Mouse (Mus musculus) right cerebral cortex, postnatal 10 days (tissue): ENCODE results near the gene Ube3a.
A peak's percentile ranks its signal among the peaks of the same experiment; 100 is the strongest.

Experiments
- DNase-seq, 2 experiments: peaks; one replicate each; pipeline ENCODE4 v3.0.0; 2021; ENCODE audit warnings: low spot score in 2 of 2

Gene Ube3a

DNA sequence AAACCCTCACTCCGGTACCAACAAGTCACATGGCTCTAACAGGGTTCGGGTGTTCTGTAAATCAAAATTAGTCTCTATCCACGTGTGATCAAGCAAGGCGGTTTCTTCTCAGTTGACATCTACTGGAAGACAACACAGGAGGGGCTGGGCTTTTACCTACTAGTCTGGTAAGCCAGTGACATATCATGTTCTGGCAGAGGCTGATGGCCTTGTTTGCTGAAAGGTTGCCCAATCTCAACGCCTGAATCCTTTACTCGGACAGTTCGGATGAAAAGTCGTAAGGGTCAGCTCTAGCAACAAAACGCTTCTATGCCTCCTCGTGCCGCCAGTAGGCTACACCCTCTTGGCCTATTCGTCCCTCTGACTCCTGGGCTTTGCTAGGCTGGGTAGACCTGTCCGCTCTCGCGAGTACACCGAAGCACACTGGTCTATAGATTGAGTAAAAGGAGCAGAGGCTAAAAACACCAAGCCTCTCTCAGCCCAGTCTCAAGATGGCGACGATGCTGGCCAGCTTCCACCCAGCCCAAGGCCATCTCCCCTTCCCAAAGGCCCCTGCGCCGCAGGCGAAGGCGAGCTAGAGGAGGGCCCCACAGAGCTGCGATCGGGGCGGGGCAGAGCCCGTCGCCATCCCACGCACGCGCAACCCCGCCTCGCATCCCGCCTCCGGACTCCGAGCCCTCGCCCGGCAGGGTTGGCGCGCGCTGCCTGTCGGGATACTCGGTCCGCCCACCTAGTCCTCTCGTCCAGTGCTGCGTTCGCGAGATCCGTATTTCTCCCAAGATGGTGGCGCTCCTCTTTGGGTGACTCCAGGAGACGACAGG is at the start of gene Ube3a:
Ube3a (plus strand) TSS at position 706 of the 821 bp plus-strand sequence.
- peak; percentile 99 for DNase-seq

DNA sequence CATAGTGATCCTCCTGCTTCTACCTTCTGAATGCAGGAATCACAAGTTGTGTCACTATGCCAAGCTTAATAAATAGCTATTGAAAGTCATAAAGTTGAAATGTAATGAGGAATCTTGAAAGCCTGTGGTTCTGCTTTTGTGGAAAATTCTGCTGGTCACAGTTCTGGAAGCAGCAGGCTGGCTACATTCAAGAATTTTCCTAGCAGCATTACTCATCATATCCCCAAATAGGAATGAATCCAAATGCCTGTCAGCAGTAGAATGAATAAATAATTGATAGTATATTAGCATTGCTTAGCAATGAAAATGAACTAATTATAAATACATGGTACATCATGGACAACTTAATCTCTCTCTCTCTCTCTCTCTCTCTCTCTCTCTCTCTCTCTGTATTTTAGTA is 35.7 kb upstream of the Ube3a start:
- DNase-seq, result no peak

DNA sequence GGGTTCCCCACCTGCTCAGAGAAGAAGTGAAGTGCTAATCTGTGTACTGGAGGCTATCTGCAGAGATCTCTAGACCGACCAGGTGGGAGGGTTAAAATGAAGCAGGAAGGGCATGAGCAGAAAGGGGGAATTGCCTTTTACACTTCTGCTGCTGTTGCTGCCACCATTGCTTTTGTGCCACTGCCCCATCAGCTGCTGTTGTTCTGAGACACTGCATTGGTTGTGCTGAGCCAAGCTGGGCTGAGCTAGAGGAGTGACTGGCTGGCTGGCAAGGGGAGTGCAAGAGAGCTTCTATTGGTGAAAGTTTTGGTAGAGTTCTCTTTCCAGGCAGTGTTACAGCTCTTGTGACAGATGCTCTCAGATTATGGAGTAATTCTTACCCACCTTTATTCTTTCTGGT is 13.6 kb upstream of the Ube3a start:
- DNase-seq, result no peak

DNA sequence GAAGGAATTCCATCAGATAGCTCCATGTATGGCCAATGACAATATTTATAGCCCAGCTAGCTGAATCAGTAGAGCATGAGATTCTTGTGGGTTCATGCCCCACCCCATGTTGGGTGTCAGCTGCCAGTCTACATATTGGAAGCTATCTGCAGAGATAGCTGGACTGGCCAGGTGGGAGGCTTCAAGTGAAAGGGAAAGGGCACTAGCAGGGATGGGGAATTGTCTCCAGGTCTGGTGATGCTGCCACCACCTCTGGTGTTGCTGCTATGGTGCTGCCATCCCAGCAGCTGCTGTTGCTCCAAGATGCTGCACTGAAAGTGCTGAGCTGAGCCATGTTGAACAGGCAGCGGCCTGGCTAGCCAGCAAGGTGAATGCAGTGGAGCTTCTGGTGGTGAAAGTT is 7.3 kb upstream of the Ube3a start:
- DNase-seq, result no peak

DNA sequence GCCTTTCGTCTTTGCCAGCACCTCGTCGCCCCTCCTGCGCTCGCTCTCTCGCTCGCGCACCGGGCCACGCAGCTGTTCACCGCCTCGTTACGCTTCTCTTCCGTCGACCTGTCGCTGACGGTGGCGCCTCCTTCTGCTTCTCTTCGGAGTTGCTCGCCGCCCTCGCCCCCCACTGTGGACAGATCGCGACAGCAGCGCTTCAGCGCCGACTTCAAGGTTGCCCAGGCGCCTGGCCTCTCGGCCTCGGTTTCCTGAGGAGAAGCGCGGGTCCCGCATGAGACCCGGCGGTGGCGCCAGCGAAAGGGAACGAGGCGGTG is 274 bp downstream of the Ube3a start:
- no peak for DNase-seq

DNA sequence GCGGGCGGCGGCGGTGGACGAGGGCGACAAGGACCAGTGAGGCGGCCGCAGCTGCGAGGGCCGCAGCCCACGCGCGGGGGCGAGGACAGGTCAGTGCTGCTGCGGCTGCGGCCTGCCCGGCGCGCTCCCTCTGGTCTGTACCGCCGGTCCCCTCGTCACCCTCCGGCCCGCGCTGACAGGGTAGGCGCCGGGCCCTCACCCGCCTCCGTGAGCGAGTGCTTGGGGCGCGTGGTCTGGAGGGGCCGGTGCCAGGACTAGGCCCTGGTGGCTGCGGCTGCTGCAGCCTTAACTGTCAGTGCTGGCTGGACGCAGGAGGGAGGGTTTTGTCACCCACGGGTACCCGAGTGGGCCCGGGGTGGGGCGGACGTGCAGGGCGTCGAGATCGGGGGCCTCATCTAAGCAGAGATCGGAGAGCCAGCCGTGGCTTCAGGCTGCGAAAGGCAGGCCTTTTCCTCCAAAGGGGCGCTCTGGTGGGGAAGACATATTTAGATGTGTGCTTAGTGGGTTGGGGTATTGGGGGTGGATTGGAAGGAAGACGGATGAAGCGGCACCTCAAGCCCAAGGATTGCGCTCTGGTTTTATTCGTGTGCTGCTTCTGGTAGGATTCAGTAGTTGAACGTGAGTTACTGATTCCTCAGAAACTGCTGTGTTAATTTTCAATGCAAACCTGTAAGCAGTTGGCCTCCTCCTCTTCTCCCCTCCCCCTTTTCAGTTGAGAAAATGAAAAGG is 797 bp downstream of the Ube3a start:
- DNase-seq, result peak; percentile 72 to 80

DNA sequence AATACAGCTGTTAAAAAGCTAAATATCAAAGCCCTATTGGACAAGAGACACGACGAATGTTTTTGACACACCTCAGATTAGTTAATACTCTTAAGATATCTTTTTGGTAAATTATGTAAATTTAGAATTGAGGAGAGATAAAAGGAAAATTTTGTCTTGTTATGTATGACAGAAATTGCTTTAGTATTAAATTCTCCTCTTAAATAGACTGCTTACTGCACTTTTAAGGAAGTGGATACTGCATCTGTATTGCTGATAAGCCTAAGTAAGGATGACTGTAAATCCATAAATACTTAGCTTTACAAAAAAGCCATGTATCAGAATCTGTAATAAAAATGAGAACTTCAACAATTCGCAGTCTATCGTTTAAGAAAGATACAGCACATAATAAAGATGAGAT is 1.8 kb downstream of the Ube3a start:
- no peak for DNase-seq

DNA sequence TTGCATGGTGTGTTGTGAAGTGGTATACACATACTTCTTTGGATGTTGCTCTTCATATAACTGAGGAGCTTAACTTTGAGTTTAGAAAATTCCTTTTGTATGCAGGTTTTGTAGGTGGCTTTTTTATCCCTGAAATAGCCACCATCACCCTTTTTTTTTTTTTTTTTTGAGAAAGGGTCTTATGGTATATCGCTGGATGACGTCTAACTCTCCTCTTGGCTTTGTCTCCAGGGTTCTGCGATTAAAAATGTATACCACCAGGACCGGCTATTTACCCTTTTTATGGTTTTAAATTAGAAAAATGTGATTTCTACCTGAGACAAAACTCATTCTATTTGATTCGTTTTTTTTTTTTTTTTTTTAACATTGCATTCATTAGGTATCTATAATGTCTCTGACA is 2.2 kb downstream of the Ube3a start:
- DNase-seq, result no peak

DNA sequence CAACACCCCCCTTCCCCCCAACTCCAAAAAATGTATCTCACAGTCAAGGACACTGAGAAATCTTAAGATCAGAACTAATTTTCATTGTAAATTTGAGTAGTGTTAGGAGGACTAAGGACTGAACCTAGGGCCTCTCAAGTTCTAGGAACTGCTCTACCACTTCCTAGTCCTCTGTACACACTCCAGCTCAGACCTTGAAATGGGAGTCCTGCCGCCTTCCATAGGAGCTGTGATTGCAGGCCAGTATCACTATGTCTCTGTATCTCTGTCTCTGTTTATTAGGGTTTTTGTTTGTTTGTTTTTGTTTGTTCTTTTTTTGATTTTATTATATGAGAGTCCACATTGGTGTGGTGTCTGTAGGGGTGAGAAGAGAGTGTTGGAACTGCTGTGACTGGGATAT is 3.4 kb downstream of the Ube3a start:
- no peak for DNase-seq

DNA sequence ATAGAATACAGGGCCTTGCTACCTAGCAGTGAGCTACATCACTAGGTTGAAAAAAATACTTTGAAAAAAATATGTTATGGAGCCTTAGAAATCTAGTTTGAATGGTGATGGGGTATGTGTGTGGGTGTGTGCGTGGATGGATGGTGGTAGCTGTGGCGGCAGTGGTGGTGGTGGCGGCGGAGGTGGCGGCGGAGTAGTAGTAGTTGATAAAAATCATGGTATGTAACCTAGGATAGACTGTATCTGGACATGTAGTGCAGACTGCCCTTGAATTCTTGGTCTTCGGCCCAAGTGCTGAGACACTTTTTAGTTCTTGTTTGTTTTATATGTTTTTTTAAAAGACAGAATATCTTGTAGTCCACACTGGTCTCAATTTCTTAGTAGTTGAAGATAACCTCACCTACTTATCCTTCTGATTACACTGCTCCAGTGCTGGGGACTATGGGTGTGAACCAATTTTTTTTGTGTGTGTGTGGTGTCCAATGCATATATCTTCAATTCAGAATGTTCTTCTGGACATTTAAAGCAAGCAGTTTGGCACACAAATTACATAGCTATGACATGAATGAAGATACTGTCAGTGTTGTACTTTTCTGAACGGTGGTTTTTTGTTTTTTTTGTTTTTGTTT is 6.3 kb downstream of the Ube3a start:
- no peak for DNase-seq

DNA sequence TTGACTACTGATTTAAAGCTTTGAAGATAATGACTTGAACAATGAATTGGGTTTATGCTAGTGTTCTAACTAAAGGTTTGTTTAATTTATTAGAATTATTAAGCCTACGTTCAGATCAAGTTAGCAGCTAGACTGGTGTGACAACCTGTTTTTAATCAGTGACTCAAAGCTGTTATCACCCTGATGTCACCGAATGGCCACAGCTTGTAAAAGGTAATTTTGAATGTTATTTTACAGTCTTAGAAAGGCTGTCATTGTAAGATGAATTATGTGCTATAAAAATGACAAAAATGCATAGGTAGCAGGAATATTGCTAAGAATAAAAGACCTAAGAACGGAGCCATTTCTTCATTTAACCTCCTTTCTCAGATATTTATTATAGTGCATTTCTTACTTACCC is 14.7 kb downstream of the Ube3a start:
- DNase-seq, result no peak

DNA sequence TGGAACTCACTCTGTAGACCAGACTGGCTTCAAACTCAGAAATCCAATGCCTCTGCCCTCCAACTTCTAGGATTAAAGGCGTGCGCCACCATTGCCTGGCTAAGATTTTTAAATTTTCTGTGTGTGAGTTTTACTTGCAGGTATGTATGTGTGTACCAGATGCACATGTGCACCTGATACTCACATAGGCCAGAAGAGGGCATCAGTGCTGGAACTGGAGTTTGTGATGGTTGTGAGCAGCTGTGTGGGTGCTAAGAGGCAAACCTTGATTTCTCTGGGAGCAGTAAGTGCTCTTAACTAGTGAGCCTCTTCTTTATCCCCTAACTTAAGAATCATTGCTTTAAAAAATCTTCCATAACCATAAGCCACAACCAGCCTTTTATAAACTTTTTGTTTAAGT is 17.0 kb downstream of the Ube3a start:
- DNase-seq, result no peak

DNA sequence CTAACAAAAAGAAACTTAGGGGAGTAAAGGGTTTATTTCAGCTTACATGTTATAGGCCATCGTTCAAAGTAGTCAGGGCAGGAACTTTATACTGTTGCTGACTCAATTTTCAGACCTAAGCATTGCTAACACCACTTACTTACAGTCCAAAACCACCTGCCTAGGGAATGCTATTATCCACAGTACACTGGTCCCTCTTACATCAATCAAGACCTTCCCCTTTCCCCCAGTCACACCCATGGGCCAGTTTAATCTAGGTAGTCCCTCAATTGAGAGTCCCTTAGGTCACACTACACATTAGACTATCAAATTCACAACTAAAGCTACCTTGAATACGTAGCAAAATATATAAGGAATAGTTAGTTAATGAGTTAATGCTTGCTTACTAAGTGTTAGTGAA is 24.8 kb downstream of the Ube3a start:
- no peak for DNase-seq

DNA sequence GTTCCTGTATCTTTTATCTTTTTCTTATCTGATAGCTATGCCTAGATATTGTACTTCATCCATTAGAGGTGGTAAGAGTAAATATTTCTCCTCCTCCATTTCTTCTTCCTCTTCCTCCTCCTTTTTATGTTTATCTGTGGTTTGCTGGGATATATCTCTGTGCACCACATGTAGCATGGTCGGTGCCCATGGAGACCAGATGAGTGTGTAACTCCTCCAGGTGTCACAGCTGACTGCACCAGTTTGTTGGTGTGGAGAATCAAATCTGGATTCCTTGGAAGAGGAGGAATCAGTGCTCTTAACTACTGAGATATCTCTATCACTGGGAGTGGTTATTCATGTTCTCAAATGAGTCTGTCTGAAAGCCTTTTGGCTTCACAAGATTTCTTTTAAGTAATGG is 37.0 kb downstream of the Ube3a start:
- no peak for DNase-seq

DNA sequence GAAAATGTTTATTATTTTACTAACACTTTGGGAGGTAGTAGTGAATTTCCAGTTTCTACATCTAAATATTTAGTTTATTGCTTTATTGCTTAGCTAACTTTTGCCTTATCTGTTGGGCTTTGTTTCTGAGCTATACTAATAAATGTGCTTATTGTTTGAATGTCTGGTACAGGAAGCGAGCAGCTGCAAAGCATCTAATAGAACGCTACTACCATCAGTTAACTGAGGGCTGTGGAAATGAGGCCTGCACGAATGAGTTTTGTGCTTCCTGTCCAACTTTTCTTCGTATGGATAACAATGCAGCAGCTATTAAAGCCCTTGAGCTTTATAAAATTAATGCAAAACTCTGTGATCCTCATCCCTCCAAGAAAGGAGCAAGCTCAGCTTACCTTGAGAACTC is 43.2 kb downstream of the Ube3a start:
- DNase-seq, result no peak

DNA sequence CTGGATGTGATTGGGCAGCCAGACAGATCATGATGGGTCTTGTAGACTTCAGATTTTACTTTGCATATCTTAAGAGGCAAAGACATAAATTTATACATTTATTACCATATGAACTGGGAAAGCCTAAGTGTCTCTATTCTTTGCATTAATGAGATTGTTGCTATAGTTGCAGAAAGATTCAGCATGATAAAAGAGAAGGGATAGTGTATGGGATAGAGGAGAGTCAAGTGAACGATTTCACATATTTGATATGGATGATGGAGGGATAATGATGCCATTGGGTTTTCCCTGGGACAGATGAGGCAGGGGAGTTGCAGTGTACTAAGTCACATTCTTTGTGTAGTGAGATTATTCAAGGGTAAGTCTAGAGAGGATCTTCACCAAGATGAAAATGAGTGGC is 84.0 kb downstream of the Ube3a start:
- no peak for DNase-seq

DNA sequence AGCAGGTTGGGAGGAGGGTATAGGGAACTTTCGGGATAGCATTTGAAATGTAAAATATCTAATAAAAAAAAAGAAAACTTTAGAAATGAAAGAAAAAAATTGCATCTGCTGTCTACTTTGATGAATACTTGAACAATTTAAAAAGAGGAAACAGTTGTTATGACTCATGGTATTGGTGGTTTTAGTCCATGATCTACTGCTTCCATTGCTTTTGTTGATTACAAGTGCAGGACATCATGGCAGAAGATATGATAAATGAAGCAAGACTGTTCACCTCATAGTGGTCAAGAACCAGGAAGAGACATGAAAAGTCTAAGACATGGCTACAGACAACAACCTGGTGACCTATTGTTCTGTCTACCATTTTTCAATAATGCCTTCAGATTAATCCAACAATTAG is 94.2 kb downstream of the Ube3a start:
- DNase-seq, result no peak
